Mouse (Mus musculus) splenic B cell, adult 2 months (primary cell): ENCODE data around the gene Btbd2.

ENCODE experiments used
- DNase-seq: peaks from one replicate; pipeline ENCODE4 v3.0.0-alpha.2; 2011; ENCODE audit warnings: low read depth, low spot score
- H3K27me3 ChIP-seq: 2 replicates; pipeline ENCODE4 v1.6.1; 2012; ENCODE audit warnings: mild to moderate bottlenecking, low read length, moderate library complexity, mixed read lengths; ENCODE audit not compliant: control insufficient read depth, poor library complexity, insufficient read depth, severe bottlenecking
- H3K36me3 ChIP-seq: 2 replicates; pipeline ENCODE4 v1.6.1; 2012; ENCODE audit warnings: mild to moderate bottlenecking, low read length, moderate library complexity, mixed read lengths; ENCODE audit not compliant: control insufficient read depth, poor library complexity, insufficient read depth, severe bottlenecking

The Btbd2 gene

DNA sequence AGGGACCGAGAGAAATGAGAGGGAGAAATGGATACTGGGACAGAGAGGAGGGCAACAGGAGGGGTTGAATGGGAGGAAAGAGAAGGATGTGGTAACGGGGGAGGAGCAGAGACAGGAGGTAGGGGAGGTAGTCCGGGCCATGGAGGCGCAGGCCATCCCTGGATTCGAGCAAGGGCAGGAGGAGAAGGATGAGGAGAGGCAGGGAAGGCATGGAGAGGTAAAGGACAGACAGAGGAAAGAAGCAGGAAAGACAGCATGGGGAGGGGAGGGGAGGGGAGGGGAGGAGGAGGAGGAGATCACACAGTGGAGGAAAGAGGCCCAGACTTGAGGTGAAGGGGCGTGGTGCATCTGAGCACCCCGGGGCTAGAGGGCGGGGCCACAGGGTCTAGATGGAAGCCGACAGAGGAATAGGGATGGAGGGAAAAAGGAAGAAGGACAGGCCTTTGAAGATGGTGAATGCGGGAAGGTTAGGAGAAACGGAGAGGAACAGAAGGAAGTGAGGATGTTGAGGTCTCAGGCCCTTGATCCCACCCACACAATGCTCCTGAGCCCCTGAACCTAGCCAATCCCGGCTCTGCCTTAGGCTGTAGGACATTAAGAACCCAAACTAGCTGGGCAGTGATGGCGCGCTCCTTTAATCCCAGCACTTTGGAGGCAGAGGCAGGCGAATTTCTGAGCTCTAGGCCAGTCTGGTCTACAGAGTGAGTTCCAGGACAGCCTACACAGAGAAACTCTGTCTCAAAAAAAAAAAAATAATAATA is at the start of gene Btbd2:
Gene Btbd2, minus strand, starts transcription at position 209 of the 761 bp plus-strand sequence.
- DNase-seq = no peak
- no peaks in the 10 kb centered on the region for H3K27me3 ChIP-seq
- H3K36me3 ChIP-seq = no peaks in the 10 kb centered on the region

DNA sequence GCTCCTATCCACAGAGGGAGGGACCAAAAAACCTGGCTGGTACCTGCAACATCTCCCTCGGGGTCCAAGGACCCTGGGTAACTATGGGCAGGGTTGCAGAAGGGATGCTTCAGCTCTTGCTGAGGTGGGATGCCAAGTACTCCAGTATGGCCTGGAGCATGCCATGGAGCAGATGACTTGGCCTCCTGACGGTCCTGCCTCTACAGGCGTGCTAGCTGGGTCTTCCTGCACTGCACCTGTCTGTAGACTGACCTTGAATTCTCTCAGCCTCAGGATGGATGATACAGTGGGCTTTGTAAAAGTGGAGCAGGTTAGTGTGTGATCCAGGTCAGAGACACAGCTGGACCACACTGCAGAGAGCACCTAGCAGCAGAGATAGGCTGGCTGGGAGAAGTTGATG is 48.6 kb upstream of the Btbd2 start:
- H3K27me3 ChIP-seq = no peaks in the 10 kb centered on the region
- H3K36me3 ChIP-seq = peaks cover 11% of the 10 kb centered on the region
- DNase-seq = no peak

DNA sequence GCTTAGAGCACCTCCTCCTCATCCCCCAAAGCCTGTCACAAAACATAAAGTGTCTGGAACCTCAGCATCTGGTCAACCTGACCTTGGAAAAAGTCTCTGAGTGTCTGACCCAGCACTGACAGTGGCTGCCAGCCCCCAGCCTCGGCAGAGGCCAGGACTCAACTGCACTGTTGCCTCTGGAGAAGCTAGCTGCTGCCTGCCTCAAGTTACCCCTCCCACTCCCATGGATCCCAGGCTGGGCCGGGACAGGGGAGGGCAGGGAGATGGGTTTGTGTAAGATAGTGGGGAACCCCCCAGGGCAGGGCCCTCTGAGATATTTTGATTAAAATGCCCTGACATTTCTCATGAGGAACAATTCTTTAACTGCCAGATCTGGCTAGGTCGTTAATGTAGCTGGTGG is 48.2 kb upstream of the Btbd2 start:
- Histone ChIP-seq H3K27me3 (no peaks in the 10 kb centered on the region), H3K36me3 (peaks cover 10% of the 10 kb centered on the region)
- no peak for DNase-seq

DNA sequence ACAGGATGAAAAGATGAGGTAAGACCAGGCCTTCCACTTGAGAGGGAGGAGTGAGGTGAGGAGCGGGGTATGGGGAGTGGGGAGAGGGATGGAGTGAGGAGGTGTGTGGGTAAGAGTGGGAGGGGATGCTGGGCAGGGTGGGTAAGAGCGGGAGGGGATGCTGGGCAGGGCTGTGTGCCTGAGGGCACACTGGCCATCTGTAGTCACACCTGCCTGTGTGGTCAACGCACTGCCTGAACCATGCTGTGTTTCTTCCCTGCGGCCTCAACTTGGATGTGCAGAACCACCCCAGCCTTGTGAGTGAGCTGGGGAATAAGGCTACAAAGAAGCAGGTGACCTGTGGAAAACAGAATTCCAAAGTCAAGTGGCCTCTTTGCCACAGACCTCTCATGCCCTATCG is 47.5 kb upstream of the Btbd2 start:
- Histone ChIP-seq H3K36me3 (peaks cover 8% of the 10 kb centered on the region), H3K27me3 (no peaks in the 10 kb centered on the region)
- no peak for DNase-seq

DNA sequence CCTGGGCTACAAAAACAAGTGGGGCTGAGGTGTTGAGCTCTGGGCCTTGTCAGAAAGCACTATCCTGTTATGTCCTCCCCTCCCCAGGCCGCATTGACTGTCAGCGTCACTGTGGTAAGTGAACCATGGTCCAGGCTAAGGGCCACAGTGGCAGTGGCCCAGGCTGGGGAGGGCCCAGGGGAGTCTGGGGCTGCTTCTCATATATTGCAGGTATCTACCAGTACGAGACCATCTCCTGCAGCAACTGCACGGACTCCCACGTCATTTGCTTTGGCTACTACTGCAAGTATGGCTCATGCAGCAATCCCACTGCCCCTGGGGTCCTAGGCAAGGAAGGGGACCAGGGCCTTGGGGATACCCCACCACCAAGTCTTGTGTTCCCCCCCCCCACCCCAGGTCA is 46.8 kb upstream of the Btbd2 start:
- Histone ChIP-seq H3K27me3 (no peaks in the 10 kb centered on the region), H3K36me3 (peaks cover 7% of the 10 kb centered on the region)
- no peak for DNase-seq

DNA sequence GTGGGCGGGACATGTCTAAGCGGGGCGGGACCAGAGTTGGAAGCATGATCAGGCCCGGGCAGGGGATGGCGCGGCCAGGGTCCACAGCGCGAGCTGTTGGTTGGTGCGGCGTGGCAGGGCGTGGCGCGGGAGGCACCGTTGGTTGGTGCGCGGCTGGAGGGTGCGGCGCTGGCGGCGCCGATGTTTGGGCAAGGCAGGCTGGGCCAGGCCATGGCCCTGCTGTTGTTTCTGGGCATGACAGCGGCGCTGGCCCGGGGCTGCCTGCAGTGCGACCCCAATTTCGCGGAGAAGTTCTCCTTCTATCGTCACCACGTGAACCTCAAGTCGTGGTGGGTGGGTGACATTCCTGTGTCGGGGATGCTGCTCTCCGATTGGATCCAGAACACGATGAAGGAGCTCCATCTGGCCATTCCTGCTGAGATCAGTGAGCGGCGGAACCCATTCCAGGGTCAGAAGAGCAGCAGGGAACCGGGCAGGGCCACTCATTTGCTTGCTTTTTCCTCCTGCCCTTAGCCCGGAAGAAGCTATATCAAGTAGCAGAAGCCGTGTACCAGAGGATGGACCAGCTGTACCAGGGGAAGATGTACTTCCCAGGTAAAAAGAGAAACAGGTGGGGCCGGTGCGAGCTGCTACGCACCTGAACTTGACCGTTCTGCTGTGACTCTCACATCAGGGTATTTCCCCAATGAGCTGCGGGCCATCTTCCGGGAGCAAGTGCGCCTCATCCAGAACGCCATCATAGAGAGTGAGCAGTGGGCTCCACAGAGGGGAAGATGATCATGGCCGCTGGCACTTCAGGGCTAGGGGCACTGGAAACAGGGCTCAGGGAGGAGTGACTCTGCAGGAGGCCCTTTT is 45.9 kb upstream of the Btbd2 start:
- DNase-seq = peak; percentile 93

DNA sequence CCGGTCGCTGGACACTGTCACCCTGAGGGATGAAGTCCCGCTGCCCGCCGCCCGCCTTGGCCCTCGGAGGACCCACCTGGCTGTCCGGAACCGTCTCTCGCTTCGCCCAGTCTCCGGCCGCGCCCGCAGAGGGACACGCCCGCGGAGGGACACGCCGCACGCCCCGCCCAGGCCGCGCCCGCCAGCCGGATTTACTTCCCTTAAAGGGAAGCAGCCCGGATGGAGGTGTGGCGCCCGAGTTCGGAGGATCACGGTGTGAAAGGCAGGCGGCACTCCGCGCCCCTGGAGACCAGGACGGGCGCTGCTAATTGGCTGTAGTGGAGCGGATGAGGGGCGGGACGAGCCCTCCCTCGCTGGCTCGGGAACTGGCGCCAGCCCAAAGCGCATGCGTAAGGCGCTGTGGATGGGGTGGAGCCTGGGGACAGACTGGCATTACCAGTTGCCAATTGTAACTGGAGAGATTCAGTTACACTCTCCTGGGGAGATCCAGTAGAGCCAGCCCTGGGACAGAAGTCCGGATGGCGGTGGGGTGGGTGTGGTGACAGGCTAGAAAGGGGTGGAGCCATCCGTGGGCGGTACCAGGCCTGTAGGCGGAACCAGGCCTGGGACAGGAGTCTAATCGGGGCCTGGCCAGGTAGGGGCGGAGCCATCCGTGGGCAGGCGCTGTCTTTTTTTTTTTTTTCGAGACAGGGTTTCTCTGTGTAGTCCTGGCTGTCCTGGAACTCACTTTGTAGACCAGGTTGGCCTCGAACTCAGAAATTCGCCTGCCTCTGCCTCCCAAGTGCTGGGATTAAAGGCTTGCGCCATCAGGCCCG is 45.1 kb upstream of the Btbd2 start, which contains the start of the genes Mob3a and Izumo4:
Gene Mob3a, minus strand, starts transcription at position 257 of the 815 bp plus-strand sequence.
Gene Izumo4, plus strand, starts transcription at position 464 of the 815 bp plus-strand sequence.
- Histone ChIP-seq H3K27me3 (no peaks in the 10 kb centered on the region), H3K36me3 (peaks cover 5% of the 10 kb centered on the region)
- peak; percentile 99 for DNase-seq

More for the DNA sequence above, 45.9 kb upstream of the Btbd2 start:
- H3K36me3 ChIP-seq = peaks cover 5% of the 10 kb centered on the region
- H3K27me3 ChIP-seq = no peaks in the 10 kb centered on the region

DNA sequence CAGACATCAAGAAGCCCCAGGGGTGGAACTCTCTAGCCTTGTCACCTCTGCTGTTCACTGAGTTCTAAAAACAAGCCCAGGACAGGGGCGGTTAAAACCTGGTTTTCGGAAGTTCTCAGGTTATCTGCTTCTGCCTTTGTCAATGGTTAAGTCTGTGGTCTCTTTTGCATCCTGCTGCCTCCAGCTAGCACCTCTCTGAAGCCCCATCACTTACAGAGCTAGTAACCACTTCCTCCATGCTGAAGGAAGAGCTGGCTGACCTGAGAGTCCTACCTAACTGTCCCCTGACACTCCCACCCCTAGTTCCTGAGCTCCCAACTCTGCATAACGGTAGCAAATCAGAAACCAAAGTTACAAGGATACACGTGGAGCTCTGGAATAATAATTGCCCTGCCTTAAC is 43.9 kb upstream of the Btbd2 start:
- DNase-seq = peak; percentile 83
- Histone ChIP-seq H3K36me3 (peaks cover 3% of the 10 kb centered on the region), H3K27me3 (no peaks in the 10 kb centered on the region)

DNA sequence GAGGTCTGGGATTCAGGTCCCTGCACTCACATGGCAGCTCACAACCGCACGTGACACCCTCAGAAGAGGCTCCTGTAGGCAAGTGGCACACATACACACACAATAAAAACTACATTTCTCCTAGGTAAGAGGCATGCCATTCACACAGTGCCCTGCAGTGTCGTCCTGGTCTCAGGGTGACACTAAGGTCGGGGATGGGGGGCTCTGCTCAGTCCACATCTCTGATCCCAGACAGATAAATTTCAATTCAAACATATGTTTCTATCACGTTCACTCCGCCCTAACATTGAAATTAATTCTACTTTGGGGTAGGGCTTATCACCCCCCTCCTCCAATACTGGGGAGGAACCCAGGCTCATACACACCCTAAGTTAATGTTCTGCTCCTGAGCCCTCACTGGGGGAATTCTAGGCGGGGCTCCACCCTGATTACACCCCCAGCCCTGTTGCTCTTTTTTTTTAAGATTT is 43.2 kb upstream of the Btbd2 start:
- Histone ChIP-seq H3K36me3 (peaks cover 3% of the 10 kb centered on the region), H3K27me3 (no peaks in the 10 kb centered on the region)
- DNase-seq = peak; percentile 29

DNA sequence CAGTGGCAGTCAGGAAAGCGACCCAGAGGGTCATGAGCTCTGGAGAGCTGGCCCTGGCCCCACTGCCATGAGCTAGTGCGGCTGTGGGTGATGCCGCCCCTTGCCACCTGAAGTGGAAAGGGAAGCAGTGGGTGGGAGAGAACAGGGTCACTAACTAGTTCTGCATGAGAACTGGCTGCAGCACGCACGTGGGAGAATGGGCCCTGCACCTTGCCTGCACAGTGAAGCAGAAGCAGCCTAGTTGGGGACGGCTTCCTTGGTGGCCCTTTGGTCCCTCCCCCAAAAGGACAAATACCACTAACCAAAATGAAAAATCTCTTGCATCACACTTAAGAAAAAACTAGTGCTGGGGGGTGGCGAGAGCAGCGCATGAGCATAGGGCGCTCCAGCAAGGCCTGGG is 41.7 kb upstream of the Btbd2 start:
- H3K36me3 ChIP-seq = peaks cover 4% of the 10 kb centered on the region
- DNase-seq = peak; percentile 31
- no peaks in the 10 kb centered on the region for H3K27me3 ChIP-seq

DNA sequence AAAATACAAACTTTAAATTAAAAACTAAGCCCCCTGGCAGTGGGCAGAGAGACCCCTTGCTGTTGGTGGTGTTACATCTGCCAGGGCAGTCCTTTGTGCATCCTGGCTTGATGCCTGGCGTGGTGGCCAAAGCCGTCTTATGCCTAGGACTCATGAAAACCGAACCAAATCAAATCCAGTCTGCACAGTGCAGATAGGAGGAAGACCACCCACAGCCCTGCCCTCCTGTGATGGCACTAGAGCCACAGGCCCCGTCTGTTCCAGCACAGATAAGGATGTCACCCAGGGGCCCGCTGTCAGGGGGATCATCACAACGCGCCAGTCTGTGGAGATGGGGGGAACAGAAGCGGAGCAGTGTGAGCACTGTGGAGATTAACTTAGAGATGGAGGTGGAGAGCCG is 40.9 kb upstream of the Btbd2 start:
- no peak for DNase-seq
- Histone ChIP-seq H3K27me3 (no peaks in the 10 kb centered on the region), H3K36me3 (peaks cover 4% of the 10 kb centered on the region)

DNA sequence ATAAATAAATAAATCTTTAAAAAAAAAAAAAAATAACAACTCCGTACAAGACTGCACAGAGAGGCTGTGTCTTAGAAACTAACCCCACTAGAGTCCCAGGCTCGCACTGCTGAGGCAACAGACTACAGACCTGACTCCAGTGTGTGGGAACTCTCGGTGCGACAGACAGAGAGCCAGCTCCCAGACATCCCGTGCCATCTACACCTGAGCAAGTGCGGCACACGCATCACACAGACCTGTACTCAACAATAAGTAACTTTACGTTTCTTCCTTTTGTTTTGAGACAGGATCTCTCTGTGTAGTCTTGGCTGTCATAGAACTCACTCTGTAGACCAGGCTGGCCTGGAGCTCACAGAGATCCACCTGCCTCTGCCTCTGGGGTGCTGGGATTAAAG is 40.5 kb upstream of the Btbd2 start:
- H3K27me3 ChIP-seq = no peaks in the 10 kb centered on the region
- DNase-seq = no peak
- peaks cover 4% of the 10 kb centered on the region for H3K36me3 ChIP-seq

DNA sequence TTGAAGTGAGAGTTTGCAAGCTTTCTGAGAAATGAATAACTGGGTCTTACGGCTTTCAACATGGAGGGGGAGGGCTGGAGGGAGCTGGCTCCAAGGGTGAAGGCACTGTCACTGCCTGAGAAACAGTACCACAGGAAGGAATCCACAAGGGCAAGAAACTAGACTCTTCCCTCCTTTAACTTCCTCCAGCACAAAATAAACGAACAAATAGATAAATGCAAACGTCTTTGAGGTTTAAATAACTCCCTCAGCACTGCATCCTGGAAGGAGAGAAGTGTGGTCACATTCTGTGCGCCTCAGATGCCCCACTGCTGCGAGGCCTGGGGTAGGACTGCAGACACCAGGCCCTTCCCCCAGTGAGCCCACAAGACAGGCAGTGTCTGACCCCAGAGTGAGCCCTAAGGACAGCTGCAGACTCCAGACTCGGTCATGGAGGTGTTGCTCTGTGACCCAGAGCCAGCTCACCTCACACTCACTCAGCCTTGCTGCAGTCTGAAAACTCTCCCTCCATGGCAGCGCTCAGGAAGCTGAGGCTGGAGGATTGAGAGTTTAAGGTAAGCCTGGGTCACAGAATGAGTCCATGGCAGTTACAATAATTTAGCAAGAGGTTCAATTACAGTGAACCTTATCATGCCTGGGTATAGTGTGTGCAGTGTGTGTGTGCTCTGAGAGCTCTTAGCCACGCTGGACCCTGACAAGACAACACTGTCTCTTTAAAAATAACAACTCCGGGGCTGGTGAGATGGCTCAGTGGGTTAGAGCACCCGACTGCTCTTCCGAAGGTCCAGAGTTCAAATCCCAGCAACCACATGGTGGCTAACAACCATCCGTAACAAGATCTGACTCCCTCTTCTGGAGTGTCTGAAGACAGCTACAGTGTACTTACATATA is 39.9 kb upstream of the Btbd2 start:
- H3K36me3 ChIP-seq = peaks cover 4% of the 10 kb centered on the region
- peak; percentile 28 for DNase-seq

More for the DNA sequence above, 39.9 kb upstream of the Btbd2 start:
- no peaks in the 10 kb centered on the region for H3K27me3 ChIP-seq
